Mouse (Mus musculus) midbrain, embryonic 15.5 days (tissue): Measurements from ENCODE around the gene Nemf. TPM values are rescaled to one million over a fixed set of nuclear protein-coding genes. Genes with fewer than 3 reads are reported as not detected.
"Not testable (repeated sequence)": the region's sequence is repeated elsewhere in the genome, so short reads cannot be mapped to it uniquely, and the experiment has no call there.

ENCODE experiments used
- ATAC-seq: fragments of 200-750 bp; cut with Nextera tagmentation; replicated peaks from 2 replicates; pipeline ENCODE4 v1.8.0; 2017; ENCODE audit warnings: moderate TSS enrichment
- H3K27ac ChIP-seq: fragments of 300-500 bp; sonication (generic); 2 replicates; pipeline ENCODE4 v1.5.1; 2015; ENCODE audit warnings: mild to moderate bottlenecking, inconsistent platforms
- H3K27me3 ChIP-seq: fragments of 300-500 bp; sonication (generic); replicated peaks from 2 replicates; pipeline ENCODE4 v1.6.1; 2015; ENCODE audit warnings: inconsistent platforms
- H3K36me3 ChIP-seq: fragments of 300-500 bp; sonication (generic); replicated peaks from 2 replicates; pipeline ENCODE4 v1.6.1; 2015; ENCODE audit warnings: inconsistent platforms
- H3K4me1 ChIP-seq: fragments of 300-500 bp; sonication (generic); 2 replicates; pipeline ENCODE4 v1.6.1; 2015; ENCODE audit warnings: inconsistent platforms
- H3K4me2 ChIP-seq: fragments of 300-500 bp; sonication (generic); 2 replicates; pipeline ENCODE4 v1.6.1; 2015; ENCODE audit warnings: inconsistent platforms, mild to moderate bottlenecking, moderate library complexity
- H3K4me3 ChIP-seq: fragments of 300-500 bp; sonication (generic); 2 replicates; pipeline ENCODE4 v1.5.1; 2015; ENCODE audit warnings: mild to moderate bottlenecking, inconsistent platforms
- H3K9ac ChIP-seq: fragments of 300-500 bp; sonication (generic); 2 replicates; pipeline ENCODE4 v1.6.1; 2015; ENCODE audit warnings: mild to moderate bottlenecking, inconsistent platforms
- H3K9me3 ChIP-seq: fragments of 300-500 bp; sonication (generic); 2 replicates; pipeline ENCODE4 v1.6.1; 2016; ENCODE audit warnings: inconsistent platforms
- WGBS: fragments of 180-500 bp; shearing (Covaris S2); methylation state at CpG from one replicate; pipeline ENCODE4 v1.1.7; 2015; ENCODE audit warnings: mixed read lengths; 5-methylcytosine and 5-hydroxymethylcytosine counted together
- polyA plus RNA-seq: library from polyadenylated mRNA; unstranded; fragments of >200 nt; fragmentation: Nextera tagmentation; extraction: Ambion mirVana; gene quantifications from 2 replicates; pipeline ENCODE4 v1.2.1, GENCODE M21; 2015

Nemf gene
- polyA plus RNA-seq, 1 experiment from 2014 or later = 87.0 TPM

- Histone ChIP-seq H3K9ac (peak overlapping the region; percentile 62), H3K9me3 (no peaks in the 10 kb centered on the region), H3K4me2 (peak overlapping the region; percentile 89), H3K4me1 (peaks cover 28% of the 10 kb centered on the region), H3K4me3 (peak overlapping the region; percentile 92), H3K27ac (peak overlapping the region; percentile 91), H3K36me3 (no peaks in the 10 kb centered on the region), H3K27me3 (no peaks in the 10 kb centered on the region)
- no peak for ATAC-seq
- 20% methylated on average over 7 of the region's 7 CpGs for WGBS
Measured at GRCm38 (mm10) chr12:69370936-69371335, 14.0 kb upstream of the Nemf start.

GRCm38 (mm10) chr12:69367557-69367956 lies 10.6 kb upstream of the Nemf start:
- ATAC-seq = no peak
- H3K9me3 ChIP-seq = no peaks in the 10 kb centered on the region
- no peak overlapping the region for H3K4me2 ChIP-seq
- H3K4me1 ChIP-seq = peaks cover 18% of the 10 kb centered on the region
- H3K27ac ChIP-seq = no peak overlapping the region
- no peak overlapping the region for H3K4me3 ChIP-seq
- H3K36me3 ChIP-seq = no peaks in the 10 kb centered on the region
- H3K27me3 ChIP-seq = no peaks in the 10 kb centered on the region
- no peak overlapping the region for H3K9ac ChIP-seq
- WGBS = 69% methylated on average over 2 of the region's 2 CpGs

- Histone ChIP-seq H3K9me3 (no peaks in the 10 kb centered on the region), H3K4me3 (no peak overlapping the region), H3K9ac (no peak overlapping the region), H3K4me1 (peaks cover 28% of the 10 kb centered on the region), H3K27me3 (no peaks in the 10 kb centered on the region), H3K4me2 (no peak overlapping the region), H3K36me3 (no peaks in the 10 kb centered on the region), H3K27ac (no peak overlapping the region)
- ATAC-seq = no peak
Measured at GRCm38 (mm10) chr12:69366424-69366823, 9.5 kb upstream of the Nemf start.

GRCm38 (mm10) chr12:69365757-69366156 lies 8.8 kb upstream of the Nemf start:
- peaks cover 23% of the 10 kb centered on the region for H3K4me1 ChIP-seq
- H3K4me3 ChIP-seq = no peak overlapping the region
- ATAC-seq = no peak
- no peak overlapping the region for H3K9ac ChIP-seq
- 81% methylated on average over 7 of the region's 7 CpGs for WGBS
- H3K36me3 ChIP-seq = no peaks in the 10 kb centered on the region
- no peak overlapping the region for H3K4me2 ChIP-seq
- no peak overlapping the region for H3K27ac ChIP-seq
- no peaks in the 10 kb centered on the region for H3K9me3 ChIP-seq
- no peaks in the 10 kb centered on the region for H3K27me3 ChIP-seq

GRCm38 (mm10) chr12:69363899-69364762 lies 7.2 kb upstream of the Nemf start:
- 4% methylated on average over 32 of the region's 32 CpGs for WGBS

GRCm38 (mm10) chr12:69363110-69363509 lies 6.1 kb upstream of the Nemf start:
- H3K36me3 ChIP-seq, H3K4me3 ChIP-seq, H3K4me2 ChIP-seq, H3K9me3 ChIP-seq, H3K9ac ChIP-seq, H3K27me3 ChIP-seq, ATAC-seq, H3K27ac ChIP-seq: not testable (repeated sequence)
- peaks cover 22% of the 10 kb centered on the region for H3K4me1 ChIP-seq
- 93% methylated on average over 7 of the region's 7 CpGs for WGBS

More at GRCm38 (mm10) chr12:69363899-69364762, 7.2 kb upstream of the Nemf start:
- peak overlapping the region; percentile 48 for H3K4me3 ChIP-seq
- peaks cover 22% of the 10 kb centered on the region for H3K4me1 ChIP-seq
- no peaks in the 10 kb centered on the region for H3K9me3 ChIP-seq
- H3K36me3 ChIP-seq = no peaks in the 10 kb centered on the region
- peak overlapping the region; percentile 90 for H3K4me2 ChIP-seq
- H3K9ac ChIP-seq = peak overlapping the region; percentile 45
- peak overlapping the region; percentile 40; the same call in 1 of the 2 replicates for H3K27ac ChIP-seq
- no peak for ATAC-seq
- no peaks in the 10 kb centered on the region for H3K27me3 ChIP-seq

GRCm38 (mm10) chr12:69362388-69362787 lies 5.4 kb upstream of the Nemf start:
- no peak for ATAC-seq
- Histone ChIP-seq H3K9me3 (no peaks in the 10 kb centered on the region), H3K27me3 (no peaks in the 10 kb centered on the region), H3K4me2 (peak overlapping the region; percentile 66), H3K4me3 (no peak overlapping the region; the same call in 1 of the 2 replicates), H3K4me1 (peaks cover 22% of the 10 kb centered on the region), H3K27ac (no peak overlapping the region), H3K36me3 (no peaks in the 10 kb centered on the region), H3K9ac (no peak overlapping the region)
- 47% methylated on average over 4 of the region's 4 CpGs for WGBS

- Histone ChIP-seq H3K36me3 (no peaks in the 10 kb centered on the region), H3K27ac (peak overlapping the region; percentile 90), H3K27me3 (no peaks in the 10 kb centered on the region), H3K4me1 (peaks cover 22% of the 10 kb centered on the region), H3K4me2 (peak overlapping the region; percentile 66), H3K9me3 (no peaks in the 10 kb centered on the region), H3K9ac (peak overlapping the region; percentile 57), H3K4me3 (peak overlapping the region; percentile 56)
- WGBS = 5% methylated on average over 10 of the region's 10 CpGs
- no peak for ATAC-seq
Measured at GRCm38 (mm10) chr12:69361919-69362318, 5.0 kb upstream of the Nemf start.

- Histone ChIP-seq H3K4me2 (peak overlapping the region; percentile 66), H3K4me3 (peak overlapping the region; percentile 56), H3K27ac (peak overlapping the region; percentile 90), H3K4me1 (peaks cover 24% of the 10 kb centered on the region), H3K9ac (peak overlapping the region; percentile 57)
- not testable (repeated sequence) for H3K36me3 ChIP-seq, H3K9me3 ChIP-seq, H3K27me3 ChIP-seq
- under 1% methylated on average over 40 of the region's 50 CpGs for WGBS
- ATAC-seq = peak; percentile 97
Measured at GRCm38 (mm10) chr12:69360997-69361899, 4.3 kb upstream of the Nemf start.

- ATAC-seq = peak; percentile 7
- 0 out of 2 replicates have a peak overlapping the region, but pooled peaks have one; percentile 56 for H3K4me3 ChIP-seq
- no peak overlapping the region for H3K4me2 ChIP-seq
- no peaks in the 10 kb centered on the region for H3K36me3 ChIP-seq
- no peak overlapping the region for H3K9ac ChIP-seq
- no peaks in the 10 kb centered on the region for H3K27me3 ChIP-seq
- WGBS = 15% methylated on average over 5 of the region's 5 CpGs
- H3K9me3 ChIP-seq = no peaks in the 10 kb centered on the region
- no peak overlapping the region for H3K27ac ChIP-seq
- peaks cover 28% of the 10 kb centered on the region for H3K4me1 ChIP-seq
Measured at GRCm38 (mm10) chr12:69360655-69360996, 3.7 kb upstream of the Nemf start.

- H3K27me3 ChIP-seq = no peaks in the 10 kb centered on the region
- no peaks in the 10 kb centered on the region for H3K9me3 ChIP-seq
- peak overlapping the region; percentile 77; the same call in 1 of the 2 replicates for H3K9ac ChIP-seq
- ATAC-seq = no peak
- WGBS = 7% methylated on average over 13 of the region's 13 CpGs
- H3K4me3 ChIP-seq = peak overlapping the region; percentile 68
- H3K36me3 ChIP-seq = peaks cover 9% of the 10 kb centered on the region
- no peak overlapping the region for H3K27ac ChIP-seq
- peaks cover 18% of the 10 kb centered on the region for H3K4me1 ChIP-seq
- peak overlapping the region; percentile 71 for H3K4me2 ChIP-seq
Measured at GRCm38 (mm10) chr12:69357300-69357646, 308 bp upstream of the Nemf start.

- H3K36me3 ChIP-seq = peaks cover 39% of the 10 kb centered on the region
- 98% methylated on average over 1 of the region's 1 CpGs for WGBS
Measured at GRCm38 (mm10) chr12:69351685-69352084, 5.3 kb downstream of the Nemf start.

More at GRCm38 (mm10) chr12:69351685-69352084, 5.3 kb downstream of the Nemf start:
- Histone ChIP-seq H3K4me2 (no peak overlapping the region), H3K4me1 (peaks cover 11% of the 10 kb centered on the region), H3K9ac (no peak overlapping the region), H3K27me3 (no peaks in the 10 kb centered on the region), H3K4me3 (no peak overlapping the region), H3K9me3 (no peaks in the 10 kb centered on the region), H3K27ac (no peak overlapping the region)
- no peak for ATAC-seq
